Comparison of ENCODE assay signal across 18 mouse cellular contexts in genomic region chr3:41452020-41452715, GRCm38 (mm10).
DNase-seq lines count a peak whose midpoint lies in the region; ATAC-seq and TF ChIP-seq lines count a peak whose summit lies in the region.
"Had no signal": no experiment of that assay in that cellular context is flagged by ENCODE, and none has a peak within 500 bp of the region (broad histone marks: within the 10 kb centered on the region; RNA-seq: fewer than 3 reads in every experiment).

No protein-coding gene starts in this region.

- TF ChIP-seq CTCF in kidney, postnatal 0 days (IDR thresholded peaks at IDR 0.05; ENCODE audit: low read depth), result no peak
- no peak for TF ChIP-seq CTCF in CH12.LX (conservative IDR thresholded peaks at IDR 0.05 in 1 of 2, IDR thresholded peaks at IDR 0.05 in 1 of 2; ENCODE audit: low read depth in 2 of 2, low read length in 2 of 2)

- no peak for ATAC-seq in kidney, postnatal 0 days (replicated peaks; ENCODE audit: low FRiP score, low read depth)

- H3K79me2 ChIP-seq in CH12.LX (replicated peaks; ENCODE audit: control insufficient read depth, extremely low read depth, insufficient read depth, poor library complexity, severe bottlenecking), result no peaks in the 10 kb centered on the region

- H3K36me3 ChIP-seq in kidney, postnatal 0 days (ENCODE audit: insufficient read depth, low read length), result no peaks in the 10 kb centered on the region
- H3K36me3 ChIP-seq in CH12.LX (replicated peaks in 1 of 2; ENCODE audit: control insufficient read depth in 1 of 2, insufficient read depth in 1 of 2, low read length in 1 of 2), result no peaks in the 10 kb centered on the region
- H3K36me3 ChIP-seq: forebrain, embryonic 12.5 days; lung, embryonic 15.5 days; midbrain, embryonic 10.5 days; neural tube, embryonic 13.5 days had no signal

- no peaks in the 10 kb centered on the region for H3K4me1 ChIP-seq in kidney, postnatal 0 days (replicated peaks; ENCODE audit: insufficient read depth, low read length)
- H3K4me1 ChIP-seq in CH12.LX (ENCODE audit: control insufficient read depth in 1 of 2, insufficient read depth in 2 of 2), result no peaks in the 10 kb centered on the region
- H3K4me1 ChIP-seq: forebrain, embryonic 12.5 days; lung, embryonic 15.5 days; midbrain, embryonic 10.5 days; neural tube, embryonic 13.5 days had no signal

- H3K27me3 ChIP-seq in kidney, postnatal 0 days (ENCODE audit: insufficient read depth, low read length), result no peaks in the 10 kb centered on the region
- H3K27me3 ChIP-seq in CH12.LX (replicated peaks), result no peaks in the 10 kb centered on the region
- H3K27me3 ChIP-seq: forebrain, embryonic 12.5 days; lung, embryonic 15.5 days; neural tube, embryonic 13.5 days had no signal

- in situ Hi-C loops in CH12.LX (cut with MboI; ENCODE audit: low pct_ligation_motif_present, low pct_unique_long_range_greater_than_20kb, low sequenced_read_pairs), result no loop called here

- H3K9ac ChIP-seq in kidney, postnatal 0 days (ENCODE audit: low read depth, low read length), result no peak overlapping the region
- no peak overlapping the region for H3K9ac ChIP-seq in CH12.LX (ENCODE audit: insufficient read depth, low read depth)
- H3K9ac ChIP-seq: forebrain, embryonic 12.5 days; lung, embryonic 15.5 days; neural tube, embryonic 13.5 days had no signal

- no peak for TF ChIP-seq RAD21 in CH12.LX (IDR thresholded peaks at IDR 0.05; ENCODE audit: low read depth, low read length)

- TF ChIP-seq EP300 in CH12.LX (IDR thresholded peaks at IDR 0.05; ENCODE audit: low read length), result no peak

- no peak for DNase-seq in kidney, postnatal 0 days (ENCODE audit: low spot score)
- DNase-seq in kidney, adult 11 months, result no peak
- DNase-seq in CH12.LX (ENCODE audit: extremely low read depth), result no peak
- peak; percentile 8 for DNase-seq in c-Kit-positive CD71-negative TER-119-negative erythroid progenitor cells, embryonic 14.5 days (ENCODE audit: low read depth)
- DNase-seq in large intestine, adult 2 months (ENCODE audit: low read depth, low spot score), result peak; percentile 91
- no peak for DNase-seq in left cerebral cortex, postnatal 14 days (ENCODE audit: low spot score in 2 of 2)
- DNase-seq in cerebellum, postnatal 36 days, result no peak
- no peak for DNase-seq in thymus, postnatal 14 days
- DNase-seq: cerebellum, postnatal 14 days; gastrocnemius, postnatal 10 days; heart, postnatal 4 days; kidney, postnatal 10 days; right cerebral cortex, postnatal 14 days; thymus, adult 2 months had no signal

- H3K9me3 ChIP-seq in kidney, postnatal 0 days (replicated peaks; ENCODE audit: low read length), result no peaks in the 10 kb centered on the region; the same call in 1 of the 2 replicates
- H3K9me3 ChIP-seq in CH12.LX (replicated peaks; ENCODE audit: low read length), result no peaks in the 10 kb centered on the region
- H3K9me3 ChIP-seq: forebrain, embryonic 12.5 days; lung, embryonic 15.5 days; midbrain, embryonic 10.5 days; neural tube, embryonic 13.5 days had no signal

- H3K4me3 ChIP-seq in kidney, postnatal 0 days (replicated peaks; ENCODE audit: low read depth, low read length), result no peak overlapping the region
- no peak overlapping the region for H3K4me3 ChIP-seq in CH12.LX (replicated peaks in 1 of 3; ENCODE audit: low read depth in 2 of 3, low read length in 2 of 3, poor library complexity in 1 of 3)
- H3K4me3 ChIP-seq: forebrain, embryonic 12.5 days; lung, embryonic 15.5 days; midbrain, embryonic 10.5 days; neural tube, embryonic 13.5 days had no signal

- no peak overlapping the region for H3K4me2 ChIP-seq in kidney, postnatal 0 days (ENCODE audit: low read length)
- no peak overlapping the region for H3K4me2 ChIP-seq in CH12.LX (ENCODE audit: insufficient read depth, low read depth, poor library complexity, severe bottlenecking)
- H3K4me2 ChIP-seq: forebrain, embryonic 12.5 days; lung, embryonic 15.5 days; neural tube, embryonic 13.5 days had no signal

- 73% methylated on average over 3 of the region's 3 CpGs for WGBS in kidney, postnatal 0 days
- WGBS in large intestine, adult 2 months, result 34% methylated on average over 3 of the region's 3 CpGs

- no peak for TF ChIP-seq POLR2A in CH12.LX (IDR thresholded peaks at IDR 0.05; ENCODE audit: low read depth, low read length)

- intact Hi-C loops in left cerebral cortex, postnatal 14 days (cut with DNase I), result no loop called here

- peak overlapping the region; percentile 19; the same call in 1 of the 2 replicates for H3K27ac ChIP-seq in kidney, postnatal 0 days
- no peak overlapping the region for H3K27ac ChIP-seq in CH12.LX (ENCODE audit: insufficient read depth, low read depth)
- H3K27ac ChIP-seq: forebrain, embryonic 12.5 days; lung, embryonic 15.5 days; midbrain, embryonic 10.5 days; neural tube, embryonic 13.5 days had no signal

- dilution Hi-C loops in CH12.LX (cut with MboI; ENCODE audit: extremely low pct_ligation_motif_present, extremely low pct_unique_long_range_greater_than_20kb, low sequenced_read_pairs), result no loop called here

TF ChIP-seq in CH12.LX, 34 proteins besides CTCF, POLR2A, EP300 and RAD21:
- TF ChIP-seq CHD2 (IDR thresholded peaks at IDR 0.05; ENCODE audit: low read length), result no peak
- 0 out of 2 replicates have a peak, but pooled peaks have one; percentile 13 for TF ChIP-seq ZNF384 (IDR thresholded peaks at IDR 0.05; ENCODE audit: low read depth, low read length)
- TF ChIP-seq POLR2AphosphoS2 (IDR thresholded peaks at IDR 0.05; ENCODE audit: low read depth, low read length), result no peak

Comparison
In these comparisons a context has a peak if more than half of its experiments do, and no peak if none do; other contexts are left out.
1. DNase-seq: peak in c-Kit-positive CD71-negative TER-119-negative erythroid progenitor cells, embryonic 14.5 days (single experiment) and large intestine, adult 2 months (single experiment); none in kidney, postnatal 0 days (single experiment), kidney, adult 11 months (single experiment), CH12.LX (single experiment), left cerebral cortex, postnatal 14 days (0 of 2), cerebellum, postnatal 36 days (0 of 2) and thymus, postnatal 14 days (single experiment).